Mouse (Mus musculus) neutrophil, adult 5-6 weeks (primary cell): ENCODE measurements around the gene Pik3r2. TPM values are rescaled to one million over a fixed set of nuclear protein-coding genes. Genes with fewer than 3 reads are reported as not detected.

Experiments
- ATAC-seq: fragments of 151-379, 151-347 bp; 2 replicates; pipeline ENCODE4 v1.8.0; 2017; ENCODE audit warnings: mild to moderate bottlenecking, moderate TSS enrichment; ENCODE audit not compliant: insufficient number of reproducible peaks, poor library complexity, low FRiP score, severe bottlenecking; ENCODE audit errors: extremely low read depth
- total RNA-seq: library from RNA; stranded (forward); fragments of 200-1000 nt; gene quantifications from 2 replicates; pipeline ENCODE4 v1.2.3, GENCODE M21; 2017

The Pik3r2 gene
- total RNA-seq, 1 experiment from 2014 or later = 20.3 TPM

GRCm38 (mm10) chr8:70802786-70803510 lies 26.4 kb upstream of the Pik3r2 start:
- no peak for ATAC-seq

- no peak for ATAC-seq
Measured at GRCm38 (mm10) chr8:70801830-70802229, 25.3 kb upstream of the Pik3r2 start.

DNA sequence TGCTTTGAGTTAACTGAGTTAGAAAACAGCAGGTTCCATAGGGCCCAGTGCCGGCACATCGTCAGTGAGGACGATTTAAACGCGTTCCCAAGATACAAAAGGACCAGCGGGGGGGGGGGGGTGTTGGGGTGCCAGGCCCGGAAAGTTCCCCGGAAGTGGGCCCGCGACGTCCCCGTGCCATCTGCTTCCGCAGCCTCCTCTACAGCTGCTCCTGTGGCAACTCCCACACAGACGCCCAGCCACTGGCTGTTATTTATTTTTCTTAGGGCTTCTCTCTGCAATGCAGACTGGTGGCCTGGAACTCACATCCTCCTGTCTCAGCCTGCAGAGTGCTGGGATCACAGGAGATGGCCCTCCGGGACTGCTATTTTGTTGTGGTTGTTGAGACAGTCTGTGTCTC lies 24.6 kb upstream of the Pik3r2 start:
- no peak for ATAC-seq

GRCm38 (mm10) chr8:70800648-70801047 lies 24.1 kb upstream of the Pik3r2 start:
- ATAC-seq = no peak

GRCm38 (mm10) chr8:70798281-70798680 lies 21.8 kb upstream of the Pik3r2 start:
- ATAC-seq = no peak

- ATAC-seq = peak; percentile 42
Measured at GRCm38 (mm10) chr8:70797081-70798070, 20.9 kb upstream of the Pik3r2 start.

DNA sequence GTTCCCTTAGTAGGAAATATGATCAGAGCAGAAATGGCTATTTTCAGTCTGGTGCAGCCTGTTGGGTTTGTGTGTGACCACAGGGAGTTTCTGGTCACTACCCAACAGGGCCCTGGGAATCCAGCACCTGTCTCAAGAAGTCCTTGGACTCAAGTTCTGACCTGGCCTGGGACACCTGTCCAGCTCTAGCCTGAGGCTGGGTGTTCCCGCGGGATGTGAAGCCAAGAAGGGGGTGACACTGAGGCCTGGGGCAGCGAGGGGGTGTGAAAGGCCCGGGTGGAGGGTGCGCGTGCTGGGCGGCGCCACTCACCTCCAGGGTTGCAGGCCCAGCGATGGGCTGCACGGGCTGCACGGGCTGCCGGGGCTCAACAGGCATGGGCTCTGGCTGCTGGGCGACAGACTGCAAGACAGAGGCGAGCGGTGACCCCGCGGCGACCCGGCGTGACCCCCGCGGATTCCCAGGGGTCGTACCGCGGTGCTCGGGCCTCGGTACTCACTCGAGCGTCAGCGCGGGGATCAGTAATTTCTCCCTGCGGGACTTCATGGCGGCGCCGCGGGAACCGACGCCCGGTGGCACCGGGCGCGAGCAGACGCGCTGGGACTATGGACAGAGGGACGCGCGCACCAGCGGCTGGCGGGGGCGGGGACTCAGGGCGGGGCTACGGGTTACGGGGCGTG lies 20.0 kb upstream of the Pik3r2 start:
- no peak for ATAC-seq

DNA sequence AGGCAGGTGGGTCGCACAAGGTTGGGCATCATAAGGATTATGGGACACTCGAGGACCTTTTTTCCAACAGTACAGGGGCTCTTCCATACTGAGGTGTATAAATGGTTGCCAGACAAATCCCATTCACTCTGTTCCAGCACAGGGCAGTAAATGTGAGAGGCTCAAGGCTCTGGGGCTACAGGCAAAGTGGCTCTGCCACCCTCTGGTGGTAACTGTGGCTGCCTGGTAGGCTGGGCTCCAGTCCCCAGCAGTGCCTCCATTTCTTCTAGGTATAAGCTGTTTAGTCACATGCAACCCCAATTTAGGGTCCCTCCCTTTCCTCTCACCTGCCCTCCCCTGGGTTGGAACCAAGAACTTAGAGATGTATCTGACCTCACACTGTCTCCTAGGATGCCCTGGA lies 18.9 kb upstream of the Pik3r2 start:
- no peak for ATAC-seq

DNA sequence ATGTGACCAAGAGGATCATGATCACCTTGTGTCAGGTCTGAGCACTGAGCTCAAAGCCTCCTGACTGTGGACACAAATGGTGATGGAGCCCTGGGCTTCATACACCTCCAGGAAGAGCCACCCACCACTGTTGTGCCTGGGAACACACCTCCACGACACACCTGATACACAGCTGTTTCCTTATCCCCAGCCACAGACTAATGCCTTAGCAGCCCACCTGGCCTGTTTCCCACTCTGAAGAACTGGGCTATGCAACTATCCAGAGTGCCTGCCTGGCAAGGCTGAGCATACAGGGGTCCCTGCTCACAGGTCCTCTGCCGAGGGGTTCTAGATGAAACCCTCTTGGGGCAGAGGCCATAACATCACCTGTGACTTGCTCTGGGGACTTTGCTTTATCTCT lies 17.7 kb upstream of the Pik3r2 start:
- ATAC-seq = no peak

GRCm38 (mm10) chr8:70792700-70793099 lies 16.2 kb upstream of the Pik3r2 start:
- peak; percentile 60 for ATAC-seq

DNA sequence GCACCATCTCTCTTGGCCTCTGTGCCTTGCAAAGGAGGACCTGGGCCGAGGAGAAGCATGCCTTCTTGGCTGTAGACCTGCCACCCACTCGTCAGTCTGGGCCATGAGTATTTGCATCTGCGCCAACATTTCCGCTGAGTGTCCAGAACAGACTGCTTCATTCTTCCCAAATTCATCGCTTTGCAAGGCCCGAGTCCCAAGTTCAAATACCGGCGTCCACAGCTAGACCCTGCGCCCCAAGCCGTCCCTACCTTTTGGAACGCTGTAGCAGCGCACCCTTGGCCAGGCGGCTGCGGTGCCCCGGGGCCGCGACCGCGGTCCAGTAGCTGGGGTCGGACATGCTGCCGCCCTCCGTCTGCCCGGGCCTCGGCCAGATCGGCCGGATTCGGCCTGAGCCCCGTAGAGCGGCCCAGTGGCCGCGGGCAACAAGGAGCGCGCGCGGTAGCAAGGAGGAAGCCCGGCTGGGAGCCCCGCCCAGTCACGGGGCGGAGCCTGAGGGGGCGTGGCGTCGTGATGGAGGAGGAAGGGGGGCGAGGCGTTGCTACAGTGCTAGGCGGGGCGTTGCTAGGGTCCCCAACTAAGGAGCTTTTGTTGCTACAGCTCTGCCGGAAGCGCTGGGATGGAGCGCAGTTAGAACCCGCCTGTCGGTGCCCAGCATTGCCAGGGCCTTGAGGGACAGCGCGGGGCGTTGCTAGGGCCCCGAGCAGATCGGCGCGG lies 15.6 kb upstream of the Pik3r2 start:
- peak; percentile 63 for ATAC-seq

GRCm38 (mm10) chr8:70791294-70791701 lies 14.8 kb upstream of the Pik3r2 start:
- peak; percentile 47 for ATAC-seq

GRCm38 (mm10) chr8:70790846-70791245 lies 14.3 kb upstream of the Pik3r2 start:
- ATAC-seq = no peak

- ATAC-seq = no peak
Measured at GRCm38 (mm10) chr8:70789046-70789445, 12.5 kb upstream of the Pik3r2 start.

GRCm38 (mm10) chr8:70787941-70788667 lies 11.6 kb upstream of the Pik3r2 start:
- ATAC-seq = no peak

- ATAC-seq = no peak
Measured at GRCm38 (mm10) chr8:70787051-70787445, 10.5 kb upstream of the Pik3r2 start.

GRCm38 (mm10) chr8:70786291-70787050 lies 10.0 kb upstream of the Pik3r2 start:
- ATAC-seq = no peak

DNA sequence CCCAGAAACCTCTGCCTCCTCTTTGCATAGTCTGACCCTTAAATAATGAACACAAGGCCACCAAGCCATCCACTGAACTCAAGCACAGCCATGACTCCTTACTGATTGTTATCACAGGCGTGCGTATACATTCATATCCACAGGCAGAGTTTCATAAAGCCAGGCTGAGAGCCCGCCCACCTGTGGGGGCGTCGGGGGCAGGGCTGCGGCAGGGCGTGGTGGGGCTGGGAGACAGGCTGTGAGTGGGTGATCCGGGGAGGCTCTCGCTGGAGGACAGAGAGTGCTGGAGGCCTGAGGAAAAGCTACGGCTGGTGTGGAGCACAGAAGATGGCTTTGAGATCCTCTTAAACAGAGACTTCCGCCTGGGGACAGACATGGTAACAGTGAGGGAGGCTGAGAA lies 3.6 kb upstream of the Pik3r2 start:
- no peak for ATAC-seq
